Mouse (Mus musculus) liver, embryonic 15.5 days (tissue): ENCODE results near the gene Rnf24. TPM values are rescaled to one million over a fixed set of nuclear protein-coding genes. Genes with fewer than 3 reads are reported as not detected.

ENCODE experiments used
- ATAC-seq: fragments of 200-750 bp; cut with Nextera tagmentation; 2 replicates; pipeline ENCODE4 v1.8.0; 2017; ENCODE audit warnings: moderate number of reproducible peaks, mild to moderate bottlenecking, moderate library complexity; ENCODE audit not compliant: insufficient read depth
- H3K27ac ChIP-seq: fragments of 300-500 bp; sonication (generic); replicated peaks from 2 replicates; pipeline ENCODE4 v1.5.1; 2015; ENCODE audit warnings: mild to moderate bottlenecking, inconsistent platforms
- H3K27me3 ChIP-seq: fragments of 300-500 bp; sonication (generic); 2 replicates; pipeline ENCODE4 v1.6.1; 2015; ENCODE audit warnings: mild to moderate bottlenecking, inconsistent platforms
- H3K36me3 ChIP-seq: fragments of 300-500 bp; sonication (generic); replicated peaks from 2 replicates; pipeline ENCODE4 v1.6.1; 2015; ENCODE audit warnings: moderate library complexity, mild to moderate bottlenecking, inconsistent platforms
- H3K4me1 ChIP-seq: fragments of 300-500 bp; sonication (generic); replicated peaks from 2 replicates; pipeline ENCODE4 v1.6.1; 2015; ENCODE audit warnings: inconsistent platforms
- H3K4me2 ChIP-seq: fragments of 300-500 bp; sonication (generic); 2 replicates; pipeline ENCODE4 v1.6.1; 2015; ENCODE audit warnings: moderate library complexity, mild to moderate bottlenecking, inconsistent platforms
- H3K4me3 ChIP-seq: fragments of 300-500 bp; sonication (generic); replicated peaks from 2 replicates; pipeline ENCODE4 v1.5.1; 2015; ENCODE audit warnings: mild to moderate bottlenecking, inconsistent platforms
- H3K9ac ChIP-seq: fragments of 300-500 bp; sonication (generic); 2 replicates; pipeline ENCODE4 v1.6.1; 2015; ENCODE audit warnings: moderate library complexity, mild to moderate bottlenecking, inconsistent platforms
- H3K9me3 ChIP-seq: fragments of 300-500 bp; sonication (generic); replicated peaks from 2 replicates; pipeline ENCODE4 v1.6.1; 2016; ENCODE audit warnings: inconsistent platforms
- WGBS: fragments of 180-500 bp; shearing (Covaris S2); methylation state at CpG from one replicate; pipeline ENCODE4 v1.1.7; 2015; ENCODE audit warnings: mixed read lengths; ENCODE audit not compliant: insufficient replicate concordance; 5-methylcytosine and 5-hydroxymethylcytosine counted together
- polyA plus RNA-seq: library from polyadenylated mRNA; unstranded; fragments of >200 nt; fragmentation: Nextera tagmentation; extraction: Ambion mirVana; gene quantifications from 2 replicates; pipeline ENCODE4 v1.2.1, GENCODE M21; 2015

Gene Rnf24
- polyA plus RNA-seq, 1 experiment from 2014 or later = 0.48 TPM

GRCm38 (mm10) chr2:131264027-131264426, 88.7 kb downstream of the Rnf24 start:
- WGBS = 44% methylated on average over 6 of the region's 6 CpGs
- Histone ChIP-seq H3K27ac (peak overlapping the region; percentile 100), H3K4me2 (peak overlapping the region; percentile 73), H3K27me3 (no peaks in the 10 kb centered on the region), H3K4me3 (peak overlapping the region; percentile 87), H3K36me3 (peaks cover 15% of the 10 kb centered on the region; the same call in 1 of the 2 replicates), H3K9ac (peak overlapping the region; percentile 96), H3K4me1 (peaks cover 68% of the 10 kb centered on the region), H3K9me3 (no peaks in the 10 kb centered on the region)
- ATAC-seq = no peak

GRCm38 (mm10) chr2:131262680-131263670, 89.7 kb downstream of the Rnf24 start:
- peaks cover 75% of the 10 kb centered on the region for H3K4me1 ChIP-seq
- WGBS = 0% methylated on average over 58 of the region's 59 CpGs
- peak overlapping the region; percentile 73 for H3K4me2 ChIP-seq

GRCm38 (mm10) chr2:131262213-131262672, 90.4 kb downstream of the Rnf24 start, which contains the start of gene Pank2:
Pank2 (plus strand) TSS chr2:131262495.
- H3K4me1 ChIP-seq = peaks cover 78% of the 10 kb centered on the region
- no peaks in the 10 kb centered on the region for H3K9me3 ChIP-seq

More at GRCm38 (mm10) chr2:131262680-131263670, 89.7 kb downstream of the Rnf24 start:
- ATAC-seq = peak; percentile 82
- Histone ChIP-seq H3K9me3 (no peaks in the 10 kb centered on the region), H3K36me3 (peaks cover 11% of the 10 kb centered on the region; the same call in 1 of the 2 replicates), H3K9ac (peak overlapping the region; percentile 96), H3K27ac (peak overlapping the region; percentile 100), H3K27me3 (no peaks in the 10 kb centered on the region), H3K4me3 (peak overlapping the region; percentile 87)

GRCm38 (mm10) chr2:131261481-131262212, 91.0 kb downstream of the Rnf24 start:
- 9% methylated on average over 10 of the region's 10 CpGs for WGBS
- H3K4me3 ChIP-seq = peak overlapping the region; percentile 87
- peak overlapping the region; percentile 96 for H3K9ac ChIP-seq
- H3K27ac ChIP-seq = peak overlapping the region; percentile 100
- peak; percentile 22 for ATAC-seq
- peak overlapping the region; percentile 87 for H3K4me2 ChIP-seq
- H3K36me3 ChIP-seq = peaks cover 11% of the 10 kb centered on the region; the same call in 1 of the 2 replicates
- H3K27me3 ChIP-seq = no peaks in the 10 kb centered on the region
- peaks cover 79% of the 10 kb centered on the region for H3K4me1 ChIP-seq
- no peaks in the 10 kb centered on the region for H3K9me3 ChIP-seq

More at GRCm38 (mm10) chr2:131262213-131262672, 90.4 kb downstream of the Rnf24 start, which contains the start of gene Pank2:
- Histone ChIP-seq H3K4me3 (peak within 1 kb of the TSS; percentile 87), H3K36me3 (peaks cover 11% of the 10 kb centered on the region; the same call in 1 of the 2 replicates), H3K4me2 (peak within 1 kb of the TSS; percentile 87), H3K27ac (peak within 1 kb of the TSS; percentile 100), H3K9ac (peak within 1 kb of the TSS; percentile 96), H3K27me3 (no peaks in the 10 kb centered on the region)
- ATAC-seq = peak; percentile 93
- WGBS = under 1% methylated on average over 49 of the region's 49 CpGs

GRCm38 (mm10) chr2:131260544-131261307, 92.0 kb downstream of the Rnf24 start:
- peaks cover 11% of the 10 kb centered on the region; the same call in 1 of the 2 replicates for H3K36me3 ChIP-seq
- peak overlapping the region; percentile 87 for H3K4me3 ChIP-seq
- ATAC-seq = peak; percentile 33
- H3K4me2 ChIP-seq = peak overlapping the region; percentile 87
- 20% methylated on average over 9 of the region's 9 CpGs for WGBS
- peaks cover 78% of the 10 kb centered on the region for H3K4me1 ChIP-seq
- H3K9me3 ChIP-seq = no peaks in the 10 kb centered on the region
- peak overlapping the region; percentile 96; the same call in 1 of the 2 replicates for H3K9ac ChIP-seq
- no peaks in the 10 kb centered on the region for H3K27me3 ChIP-seq
- H3K27ac ChIP-seq = peak overlapping the region; percentile 100

GRCm38 (mm10) chr2:131258693-131259092, 94.0 kb downstream of the Rnf24 start:
- Histone ChIP-seq H3K36me3 (no peaks in the 10 kb centered on the region), H3K9me3 (no peaks in the 10 kb centered on the region), H3K4me1 (peaks cover 80% of the 10 kb centered on the region), H3K4me2 (no peak overlapping the region), H3K27ac (0 out of 2 replicates have a peak overlapping the region, but pooled peaks have one; percentile 35), H3K27me3 (no peaks in the 10 kb centered on the region), H3K4me3 (no peak overlapping the region), H3K9ac (no peak overlapping the region)
- WGBS = 64% methylated on average over 8 of the region's 8 CpGs
- no peak for ATAC-seq

GRCm38 (mm10) chr2:131255738-131256137, 97.0 kb downstream of the Rnf24 start:
- H3K9me3 ChIP-seq = no peaks in the 10 kb centered on the region
- H3K9ac ChIP-seq = no peak overlapping the region
- no peak overlapping the region for H3K4me2 ChIP-seq
- no peaks in the 10 kb centered on the region for H3K27me3 ChIP-seq
- 50% methylated on average over 3 of the region's 3 CpGs for WGBS
- H3K4me1 ChIP-seq = peaks cover 78% of the 10 kb centered on the region
- no peaks in the 10 kb centered on the region for H3K36me3 ChIP-seq
- H3K4me3 ChIP-seq = no peak overlapping the region
- no peak overlapping the region for H3K27ac ChIP-seq
- ATAC-seq = no peak

GRCm38 (mm10) chr2:131254329-131254713, 98.4 kb downstream of the Rnf24 start:
- Histone ChIP-seq H3K9me3 (no peaks in the 10 kb centered on the region), H3K9ac (no peak overlapping the region), H3K36me3 (peaks cover 3% of the 10 kb centered on the region; the same call in 1 of the 2 replicates), H3K4me2 (peak overlapping the region; percentile 36), H3K27ac (peak overlapping the region; percentile 70), H3K27me3 (no peaks in the 10 kb centered on the region), H3K4me3 (peak overlapping the region; percentile 9; the same call in 1 of the 2 replicates), H3K4me1 (peaks cover 66% of the 10 kb centered on the region)
- 49% methylated on average over 2 of the region's 2 CpGs for WGBS
- no peak for ATAC-seq

- no peaks in the 10 kb centered on the region for H3K27me3 ChIP-seq
- peaks cover 66% of the 10 kb centered on the region for H3K4me1 ChIP-seq
- H3K9me3 ChIP-seq = no peaks in the 10 kb centered on the region
- ATAC-seq = peak; percentile 89
- H3K27ac ChIP-seq = peak overlapping the region; percentile 70
- H3K4me2 ChIP-seq = peak overlapping the region; percentile 36
- peaks cover 8% of the 10 kb centered on the region; the same call in 1 of the 2 replicates for H3K36me3 ChIP-seq
- H3K9ac ChIP-seq = no peak overlapping the region
- WGBS = 4% methylated on average over 7 of the region's 7 CpGs
- peak overlapping the region; percentile 9; the same call in 1 of the 2 replicates for H3K4me3 ChIP-seq
Measured at GRCm38 (mm10) chr2:131253681-131254328, 98.9 kb downstream of the Rnf24 start.
